Mouse (Mus musculus): ENCODE results near the gene Mamdc2.
"Not testable (repeated sequence)": the region's sequence is repeated elsewhere in the genome, so short reads cannot be mapped to it uniquely, and the experiment has no call there.

Gene Mamdc2

GRCm38 (mm10) chr19:23447988-23448497 is at the start of gene Mamdc2:
Gene Mamdc2, minus strand, starts transcription at chr19:23448442.
- in situ Hi-C loops (cut with MboI) = no loop called here

GRCm38 (mm10) chr19:23498011-23498410 is 49.8 kb upstream of the Mamdc2 start:
- in situ Hi-C loops (cut with MboI) = no loop called here

- in situ Hi-C loops (cut with MboI) = no loop called here
Observed at GRCm38 (mm10) chr19:23497171-23497917, 49.1 kb upstream of the Mamdc2 start.

- in situ Hi-C loops (cut with MboI) = no loop called here
Observed at GRCm38 (mm10) chr19:23496536-23496935, 48.3 kb upstream of the Mamdc2 start.

- in situ Hi-C loops (cut with MboI) = no loop called here
Observed at GRCm38 (mm10) chr19:23492663-23493062, 44.4 kb upstream of the Mamdc2 start.

- in situ Hi-C loops (cut with MboI) = not testable (repeated sequence)
Observed at GRCm38 (mm10) chr19:23490703-23491102, 42.5 kb upstream of the Mamdc2 start.

GRCm38 (mm10) chr19:23489780-23490179 is 41.5 kb upstream of the Mamdc2 start:
- in situ Hi-C loops (cut with MboI) = no loop called here

GRCm38 (mm10) chr19:23487421-23487820 is 39.2 kb upstream of the Mamdc2 start:
- in situ Hi-C loops (cut with MboI) = no loop called here

- in situ Hi-C loops (cut with MboI) = no loop called here
Observed at GRCm38 (mm10) chr19:23486631-23487270, 38.5 kb upstream of the Mamdc2 start.

GRCm38 (mm10) chr19:23485940-23486600 is 37.8 kb upstream of the Mamdc2 start:
- in situ Hi-C loops (cut with MboI) = no loop called here

GRCm38 (mm10) chr19:23482571-23482970 is 34.3 kb upstream of the Mamdc2 start:
- in situ Hi-C loops (cut with MboI) = not testable (repeated sequence)

GRCm38 (mm10) chr19:23479597-23479967 is 31.3 kb upstream of the Mamdc2 start:
- in situ Hi-C loops (cut with MboI) = no loop called here

- in situ Hi-C loops (cut with MboI) = no loop called here
Observed at GRCm38 (mm10) chr19:23478895-23479596, 30.8 kb upstream of the Mamdc2 start.

GRCm38 (mm10) chr19:23477826-23478225 is 29.6 kb upstream of the Mamdc2 start:
- in situ Hi-C loops (cut with MboI) = no loop called here

GRCm38 (mm10) chr19:23467866-23468265 is 19.6 kb upstream of the Mamdc2 start:
- in situ Hi-C loops (cut with MboI) = no loop called here

- in situ Hi-C loops (cut with MboI) = no loop called here
Observed at GRCm38 (mm10) chr19:23467011-23467410, 18.8 kb upstream of the Mamdc2 start.

GRCm38 (mm10) chr19:23457492-23457891 is 9.2 kb upstream of the Mamdc2 start:
- in situ Hi-C loops (cut with MboI) = no loop called here

GRCm38 (mm10) chr19:23451361-23451760 is 3.1 kb upstream of the Mamdc2 start:
- in situ Hi-C loops (cut with MboI) = no loop called here

- in situ Hi-C loops (cut with MboI) = no loop called here
Observed at GRCm38 (mm10) chr19:23447221-23447987, 838 bp downstream of the Mamdc2 start.

GRCm38 (mm10) chr19:23444910-23445845 is 3.1 kb downstream of the Mamdc2 start:
- in situ Hi-C loops (cut with MboI) = no loop called here
